Mouse (Mus musculus): ENCODE measurements at regions not wholly inside any gene's neighbourhood (a gene's known extent, or its start where the extent isn't known, plus 50 kb on each side); places are given as distances from the start of the nearest gene placed in this dataset.

DNA sequence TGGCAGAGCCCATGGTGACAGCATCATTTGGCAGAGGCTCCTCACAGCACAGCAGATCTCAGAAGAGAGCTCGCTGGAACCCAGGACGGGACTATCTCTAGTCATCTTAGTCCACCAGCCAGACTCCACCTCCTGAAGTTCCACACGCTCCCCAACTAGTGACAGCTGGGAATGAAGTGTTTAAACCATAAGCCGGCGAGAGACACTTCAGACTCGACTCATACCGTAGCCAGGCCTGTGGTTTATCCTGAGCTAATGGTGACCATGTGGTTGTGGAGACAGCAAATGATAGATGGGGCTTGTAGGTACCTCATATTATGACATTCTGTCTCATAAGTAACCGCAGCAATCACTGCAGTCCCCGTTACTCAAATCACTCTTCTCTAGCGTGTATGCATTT is 52.1 kb upstream of the Runx1 start:
- TF ChIP-seq POLR2A (IDR thresholded peaks at IDR 0.05; ENCODE audit: insufficient read length, low read depth) (no peak), CEBPB (IDR thresholded peaks at IDR 0.05; ENCODE audit: insufficient read depth, poor library complexity, severe bottlenecking) (0 out of 2 replicates have a peak, but pooled peaks have one; percentile 22), SRF (IDR thresholded peaks at IDR 0.05; ENCODE audit: control insufficient read depth, insufficient read length, low read depth) (no peak), MYOG (IDR thresholded peaks at IDR 0.05; ENCODE audit: control insufficient read depth in 1 of 3, insufficient read depth in 1 of 3, insufficient read length in 2 of 3, low read depth in 2 of 3) (peak in 2 of 3 experiments; percentile 30 to 72), TCF12 (IDR thresholded peaks at IDR 0.05; ENCODE audit: insufficient read depth, poor library complexity, severe bottlenecking) (peak; percentile 66)
